Mouse (Mus musculus) left cerebral cortex, adult 9 months (tissue): ENCODE measurements around the gene Srcin1.

ENCODE experiments used
- DNase-seq, 2 experiments: peaks; one replicate each; pipeline ENCODE4 v3.0.0; 2022; ENCODE audit warnings: low spot score in 2 of 2

The Srcin1 gene

DNA sequence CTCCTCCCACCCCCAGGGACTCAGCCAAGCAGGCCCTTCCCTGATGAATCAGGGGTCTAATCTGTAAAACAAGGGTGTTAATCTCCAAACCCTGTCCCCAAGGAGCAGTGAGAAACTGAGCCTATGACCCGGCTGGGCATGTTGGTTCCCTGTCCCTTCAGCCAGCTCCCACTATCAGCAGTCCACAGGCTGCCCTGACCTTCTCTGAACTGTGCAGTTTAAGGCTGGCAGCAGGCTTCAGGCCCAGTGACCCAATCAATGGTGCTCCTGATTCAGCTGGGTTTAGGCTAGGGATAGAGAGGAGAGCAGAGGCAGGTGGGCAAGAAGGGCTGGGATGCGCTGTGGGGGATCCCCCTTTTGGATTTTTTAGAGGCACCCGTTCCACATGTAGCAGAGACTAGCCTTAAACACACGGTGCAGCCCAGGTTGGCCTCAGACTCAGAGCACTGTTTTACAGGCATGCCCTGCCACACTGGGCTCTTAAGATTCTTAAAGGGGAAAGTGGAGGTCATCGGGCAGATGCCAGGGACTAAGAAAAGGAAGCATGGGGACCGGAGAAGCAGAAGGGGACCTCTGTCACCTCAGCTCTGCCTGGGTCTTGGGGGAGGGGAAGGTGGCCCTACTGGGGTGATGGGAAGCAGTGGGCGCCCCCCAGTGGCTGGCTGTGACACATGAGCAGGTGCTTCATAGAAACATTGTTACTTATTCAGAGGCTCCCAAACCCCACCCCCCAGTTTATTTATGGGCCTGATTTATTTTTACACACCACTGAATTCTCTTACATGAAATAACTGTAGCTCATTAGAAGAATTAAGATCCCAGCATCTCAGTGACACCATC lies 19.2 kb downstream of the Srcin1 start:
- peak in 1 of 2 experiments; percentile 85 for DNase-seq

DNA sequence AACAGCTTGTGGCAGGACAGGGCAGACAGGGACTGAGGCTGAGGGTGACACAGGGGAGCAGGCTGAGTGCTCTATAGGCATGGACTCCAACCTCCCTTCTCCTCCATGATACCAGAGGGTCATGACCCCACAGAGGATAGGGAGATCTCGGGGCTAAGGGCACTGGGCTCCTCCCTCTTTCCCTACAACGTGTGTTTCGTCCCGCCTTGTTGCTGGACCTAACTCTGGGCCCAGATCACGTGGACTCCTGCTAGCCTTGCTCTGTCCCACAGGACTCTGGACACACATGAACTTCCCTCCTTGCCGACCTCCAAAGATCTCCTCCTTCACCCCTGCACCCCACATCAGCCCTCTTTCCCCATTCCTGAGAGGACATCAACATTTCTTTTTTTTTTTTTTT lies 20.8 kb downstream of the Srcin1 start:
- DNase-seq = no peak

DNA sequence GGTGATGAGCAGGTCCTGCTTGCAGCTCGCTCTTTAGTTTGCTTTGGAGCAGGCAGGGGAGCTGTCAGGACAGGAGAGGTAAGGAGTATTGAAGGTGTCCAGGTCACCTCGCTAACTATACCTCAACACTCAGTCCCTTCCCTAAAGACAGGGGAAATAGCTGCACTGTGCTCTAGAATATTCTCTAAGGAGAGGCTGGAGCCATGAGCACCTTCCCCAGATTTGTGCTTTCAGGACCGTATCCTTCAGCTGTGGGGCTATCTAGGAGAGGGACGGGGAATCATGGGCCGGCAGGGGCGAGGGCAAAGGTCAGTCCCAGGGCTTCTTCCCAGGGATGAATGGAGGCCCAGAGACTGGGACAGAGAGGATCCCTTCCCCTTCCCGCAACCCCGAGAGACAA lies 23.8 kb downstream of the Srcin1 start:
- no peak for DNase-seq

DNA sequence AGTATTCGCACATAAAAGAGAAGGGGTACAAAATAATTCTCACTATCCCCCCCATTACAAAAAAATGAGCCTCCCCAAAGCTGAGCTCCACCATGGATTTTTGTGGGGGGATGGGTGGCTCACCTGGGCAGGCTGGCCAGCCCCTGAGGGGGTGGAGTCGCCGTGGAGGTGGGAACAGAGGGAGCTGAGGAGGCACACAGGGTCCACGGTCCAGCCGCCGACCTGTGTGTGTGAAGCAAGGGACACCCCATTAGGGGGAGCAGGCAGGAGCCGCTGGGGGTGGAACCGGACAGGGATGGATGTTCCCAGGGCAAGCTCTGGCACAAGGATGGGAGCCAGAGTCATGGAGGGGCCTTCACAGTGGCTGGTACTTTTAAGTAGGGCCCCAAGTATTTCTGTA lies 27.2 kb downstream of the Srcin1 start:
- no peak for DNase-seq

DNA sequence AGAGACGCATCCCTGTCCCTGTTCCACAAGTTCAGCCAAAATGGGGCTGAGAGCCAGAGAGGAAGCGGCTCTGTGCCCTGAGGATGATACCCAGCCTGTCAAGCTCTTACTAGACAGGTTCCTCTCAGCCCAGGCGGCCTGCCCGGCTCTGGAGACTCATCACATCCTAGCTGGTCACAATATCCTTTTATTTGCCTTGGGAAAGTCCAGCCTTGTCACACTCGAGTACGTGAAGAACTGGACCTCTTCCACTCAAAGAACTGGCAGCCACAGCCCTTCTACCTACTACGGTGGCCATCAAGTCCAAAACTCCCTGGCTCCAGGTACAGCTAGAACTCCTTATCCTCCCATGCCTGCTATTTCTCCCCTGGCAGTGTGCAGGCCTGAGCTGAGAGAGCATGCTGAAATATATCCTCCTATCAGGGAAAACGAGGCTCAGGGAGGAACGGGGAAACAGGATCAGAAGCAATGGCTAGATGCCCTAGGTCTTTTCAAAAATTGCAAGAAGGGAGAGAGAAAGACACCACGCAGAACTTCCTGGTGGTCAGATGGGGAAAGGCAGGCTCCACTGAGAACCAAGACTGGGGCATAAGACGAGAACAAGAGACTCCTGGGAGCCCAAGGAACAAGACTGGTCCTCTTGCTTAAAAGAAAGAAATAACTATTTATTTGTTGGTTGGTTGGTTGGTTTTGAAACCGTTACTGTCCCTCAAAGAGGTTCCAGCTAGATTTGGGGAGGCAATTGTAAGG lies 27.9 kb downstream of the Srcin1 start:
- DNase-seq = no peak

DNA sequence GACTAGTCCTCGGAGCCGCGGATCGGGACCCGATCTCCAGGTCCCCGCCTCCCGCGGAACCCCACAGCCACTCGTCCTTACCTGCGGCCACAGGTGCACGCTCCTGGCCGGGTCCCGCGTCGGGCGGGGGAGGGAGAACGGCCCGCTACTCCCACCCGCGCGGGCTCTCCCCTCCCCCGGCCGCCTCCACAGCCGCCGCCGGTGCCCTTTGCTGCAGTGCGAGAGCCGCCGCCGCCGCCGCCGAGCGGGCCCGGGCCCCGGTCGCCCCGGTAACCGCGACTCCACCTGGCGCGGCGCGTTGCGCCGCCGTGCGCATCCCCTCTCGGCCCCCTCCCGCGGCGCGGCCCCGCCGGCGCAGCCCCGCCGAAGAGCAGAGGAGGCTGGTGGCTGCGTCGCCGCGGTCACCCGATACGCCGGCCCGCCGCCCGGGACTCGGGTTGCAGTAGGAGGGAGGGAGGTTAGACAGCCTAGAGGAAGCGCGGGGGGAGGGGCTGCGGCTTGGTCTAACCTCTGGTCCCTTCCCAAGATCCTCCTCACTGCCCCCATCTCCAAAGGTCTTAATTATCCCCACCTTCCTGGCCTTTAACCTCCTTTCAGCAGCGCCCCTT lies 29.1 kb downstream of the Srcin1 start:
- no peak for DNase-seq

DNA sequence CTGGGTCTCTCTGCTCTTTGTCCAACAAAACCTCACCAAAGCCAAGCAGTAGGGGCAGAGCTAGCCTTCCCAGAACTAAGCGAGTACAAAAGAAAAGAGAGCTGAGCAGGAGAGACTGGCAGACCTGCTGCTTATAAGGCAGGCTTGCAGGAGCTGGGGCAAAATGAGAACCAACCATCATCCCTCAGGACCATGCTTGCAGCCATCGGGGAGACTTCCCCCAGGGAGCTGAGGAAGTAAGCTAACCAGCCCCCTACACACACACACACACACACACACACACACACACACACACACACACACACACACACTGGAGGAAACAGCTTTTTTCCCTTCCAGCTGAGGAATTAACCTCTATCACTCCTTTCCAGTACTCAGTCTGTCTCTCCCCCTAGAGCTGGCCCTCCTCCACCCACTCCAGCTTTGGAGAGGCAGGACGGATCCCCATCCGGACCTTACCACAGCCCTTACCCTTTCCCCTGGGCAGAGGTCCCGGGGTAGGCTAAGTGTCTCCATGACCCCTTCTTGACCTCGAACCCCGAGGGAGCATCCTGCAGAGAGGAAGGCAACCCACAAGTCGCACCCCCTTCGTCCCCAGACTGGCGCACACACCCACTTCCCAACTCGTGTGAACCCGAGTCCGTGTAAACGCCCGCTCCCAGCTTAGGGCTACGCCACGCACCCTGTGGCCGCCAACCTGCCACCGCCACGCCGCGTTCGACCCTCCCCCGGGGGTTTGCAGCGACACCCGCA lies 30.0 kb downstream of the Srcin1 start:
- no peak for DNase-seq

DNA sequence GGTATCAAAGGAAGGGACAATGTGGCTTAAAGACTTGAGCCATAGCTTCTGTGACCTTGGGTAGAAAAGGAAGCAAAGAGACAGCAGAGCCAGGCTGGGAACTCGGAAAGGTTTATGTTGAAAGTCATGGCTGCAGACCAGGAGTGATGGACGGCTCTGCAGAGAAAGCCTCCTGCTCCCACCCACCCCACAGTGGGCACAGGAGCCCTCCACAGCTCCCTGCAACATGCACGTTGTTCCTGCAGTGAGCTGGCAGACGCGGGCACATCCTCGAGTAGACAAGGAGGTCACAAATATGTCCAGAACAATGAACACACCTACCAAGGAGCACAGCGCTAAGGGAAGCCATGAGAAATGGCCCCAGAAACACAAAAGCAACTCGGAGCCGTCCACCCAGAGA lies 32.1 kb downstream of the Srcin1 start:
- no peak for DNase-seq

DNA sequence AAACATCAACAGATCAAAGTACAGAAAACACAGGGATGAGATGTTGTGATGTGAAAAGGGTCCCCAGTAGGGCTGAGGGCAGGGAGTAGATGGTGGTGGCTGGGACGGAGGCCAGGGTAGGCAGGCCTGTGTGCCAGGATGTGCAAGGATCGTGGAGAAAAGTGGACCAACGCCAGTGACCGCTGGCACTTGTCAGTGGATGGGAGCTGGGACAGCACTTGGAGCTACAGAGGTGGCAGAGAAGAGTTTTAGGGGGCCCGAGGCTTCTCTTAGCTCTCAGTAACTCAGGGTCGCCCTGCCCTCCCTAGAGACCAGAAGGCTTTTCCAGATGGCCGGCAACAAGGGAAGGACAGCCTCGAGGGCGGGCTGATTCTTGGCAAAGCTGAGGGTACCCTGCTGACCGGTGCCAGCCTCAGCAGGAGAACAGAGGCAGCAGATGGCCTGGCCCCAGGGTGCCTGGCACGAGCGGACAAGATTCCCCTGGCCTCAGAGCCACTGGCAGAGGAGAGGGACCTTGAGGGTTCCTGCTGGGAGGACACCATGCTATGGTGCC lies 32.7 kb downstream of the Srcin1 start:
- peak; percentile 46 to 65 for DNase-seq

DNA sequence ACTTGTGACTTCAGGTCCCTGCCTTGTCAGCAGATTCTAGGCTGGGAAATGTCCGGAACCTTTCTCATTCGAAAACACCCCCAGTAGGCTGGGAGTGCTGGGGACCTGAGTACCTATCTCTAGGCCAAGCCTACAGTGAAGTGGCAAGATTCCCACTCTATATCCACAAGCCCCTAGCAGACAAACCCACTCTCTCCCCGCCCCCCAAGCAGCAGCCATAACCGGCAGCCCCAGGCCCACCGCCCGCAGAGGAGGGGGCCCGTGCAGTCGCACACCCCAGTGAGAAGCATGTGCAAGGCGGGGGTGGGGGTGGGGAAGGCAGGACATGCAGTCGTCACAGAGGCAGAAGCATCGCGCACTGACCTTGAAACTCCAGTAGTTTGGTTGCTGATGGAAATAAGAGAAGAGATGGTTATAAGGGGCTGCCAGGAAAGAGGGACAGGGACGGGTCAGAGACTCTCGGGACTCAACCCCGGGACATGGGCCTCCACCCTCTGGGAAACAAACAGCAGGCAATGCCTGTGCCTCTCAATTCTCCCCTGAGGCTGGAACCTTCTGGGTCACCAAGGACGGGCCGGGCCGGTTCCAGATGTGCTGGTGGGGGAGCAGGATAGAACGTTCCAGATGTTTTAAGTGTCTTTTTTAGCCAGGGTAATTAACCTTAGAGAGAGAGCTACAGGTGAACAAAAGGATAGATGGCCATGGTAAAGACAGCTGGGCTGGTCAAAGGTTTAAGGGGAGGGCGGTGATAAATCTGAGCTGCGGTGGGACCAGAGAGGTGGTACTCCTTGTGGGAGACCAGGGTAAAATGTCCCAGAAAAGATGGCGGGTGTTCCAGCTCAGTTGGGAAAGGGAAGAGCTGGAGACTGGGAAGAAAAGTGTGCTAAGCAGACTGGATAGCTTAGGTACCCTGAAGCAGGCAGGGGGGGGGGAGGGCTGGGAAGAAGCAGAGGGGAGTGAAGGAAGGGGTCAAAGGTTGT lies 33.5 kb downstream of the Srcin1 start:
- DNase-seq = no peak

DNA sequence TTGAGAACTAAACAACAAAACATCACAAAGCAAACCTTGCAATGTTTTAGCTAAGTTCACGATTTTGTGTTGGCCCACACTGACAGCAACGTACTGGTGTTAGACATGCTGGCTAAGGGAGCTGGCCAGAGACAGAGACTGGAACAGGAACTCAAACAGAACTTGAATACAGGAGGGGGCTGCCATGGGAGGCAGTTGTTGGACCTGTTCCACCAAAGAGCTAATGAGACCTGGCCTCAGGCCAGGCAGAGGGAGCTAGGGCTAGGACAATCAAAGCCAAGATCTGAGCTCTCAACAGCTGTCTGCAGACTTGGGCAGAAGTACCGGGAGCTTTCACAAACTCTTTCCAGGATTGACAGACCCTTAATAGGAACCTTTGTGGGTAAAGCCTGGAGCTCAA lies 35.4 kb downstream of the Srcin1 start:
- DNase-seq = peak in 1 of 2 experiments; percentile 62

DNA sequence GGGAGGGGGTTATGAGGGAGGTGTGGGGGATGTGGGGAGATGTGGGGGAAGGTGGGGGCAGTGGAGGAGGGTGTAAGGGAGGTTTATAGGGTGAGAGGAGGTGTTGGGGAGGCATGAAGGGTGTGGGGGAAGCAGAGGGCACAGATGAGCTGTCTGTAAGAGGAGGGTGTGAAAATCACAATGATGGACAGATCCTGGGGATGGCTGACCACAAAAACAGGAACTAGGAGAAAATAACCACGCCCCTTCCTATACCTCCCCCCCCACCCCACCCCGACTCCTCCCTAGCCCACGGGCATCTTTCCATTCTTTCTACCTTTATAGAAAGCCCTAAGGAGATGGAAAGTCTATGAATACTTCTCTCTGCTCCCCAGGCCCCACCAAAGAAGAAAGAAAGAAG lies 35.9 kb downstream of the Srcin1 start:
- DNase-seq = no peak

DNA sequence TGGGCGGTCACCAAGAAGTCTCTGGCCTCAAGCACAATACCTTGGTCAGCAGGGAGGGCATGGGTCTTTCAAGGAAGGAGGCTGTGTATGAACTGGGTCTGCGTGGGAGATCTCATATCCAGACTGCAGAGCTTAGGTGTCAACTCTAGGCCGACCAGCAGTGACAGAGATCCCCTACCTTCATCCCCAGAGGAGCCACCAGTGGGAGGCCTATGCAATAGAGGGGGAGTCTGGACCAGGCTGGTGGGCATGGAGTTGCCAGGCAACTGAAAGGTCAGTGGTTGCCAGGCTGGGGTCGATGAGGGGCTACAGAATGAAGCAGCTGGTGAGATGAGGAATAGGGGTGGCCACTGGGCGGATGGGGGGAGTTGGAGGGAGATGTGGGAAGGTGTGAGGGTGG lies 36.4 kb downstream of the Srcin1 start:
- DNase-seq = no peak

DNA sequence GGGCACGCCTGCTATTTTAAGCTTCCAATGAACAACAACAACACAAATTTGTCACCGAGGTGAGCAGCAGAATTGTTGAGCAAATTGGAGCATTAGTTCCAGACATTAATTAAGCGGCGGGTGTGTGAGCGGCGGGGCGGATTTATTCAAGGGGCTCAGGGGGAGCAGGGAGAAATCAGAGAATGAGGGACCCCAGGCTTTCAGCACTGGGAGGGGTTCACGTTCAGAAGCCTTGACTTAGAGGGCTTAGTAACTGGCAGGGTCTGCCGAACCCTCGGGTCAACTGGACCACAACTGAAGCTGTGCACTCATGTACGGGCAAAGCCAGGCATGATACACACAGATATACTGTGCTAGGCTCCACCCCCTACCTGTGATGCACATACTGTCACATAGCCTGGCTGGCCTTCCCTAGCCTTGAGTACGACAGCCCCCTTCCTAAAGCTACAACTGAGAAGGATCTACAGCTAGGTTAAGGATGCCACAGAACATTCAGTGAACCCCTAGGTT lies 38.4 kb downstream of the Srcin1 start:
- DNase-seq = no peak

DNA sequence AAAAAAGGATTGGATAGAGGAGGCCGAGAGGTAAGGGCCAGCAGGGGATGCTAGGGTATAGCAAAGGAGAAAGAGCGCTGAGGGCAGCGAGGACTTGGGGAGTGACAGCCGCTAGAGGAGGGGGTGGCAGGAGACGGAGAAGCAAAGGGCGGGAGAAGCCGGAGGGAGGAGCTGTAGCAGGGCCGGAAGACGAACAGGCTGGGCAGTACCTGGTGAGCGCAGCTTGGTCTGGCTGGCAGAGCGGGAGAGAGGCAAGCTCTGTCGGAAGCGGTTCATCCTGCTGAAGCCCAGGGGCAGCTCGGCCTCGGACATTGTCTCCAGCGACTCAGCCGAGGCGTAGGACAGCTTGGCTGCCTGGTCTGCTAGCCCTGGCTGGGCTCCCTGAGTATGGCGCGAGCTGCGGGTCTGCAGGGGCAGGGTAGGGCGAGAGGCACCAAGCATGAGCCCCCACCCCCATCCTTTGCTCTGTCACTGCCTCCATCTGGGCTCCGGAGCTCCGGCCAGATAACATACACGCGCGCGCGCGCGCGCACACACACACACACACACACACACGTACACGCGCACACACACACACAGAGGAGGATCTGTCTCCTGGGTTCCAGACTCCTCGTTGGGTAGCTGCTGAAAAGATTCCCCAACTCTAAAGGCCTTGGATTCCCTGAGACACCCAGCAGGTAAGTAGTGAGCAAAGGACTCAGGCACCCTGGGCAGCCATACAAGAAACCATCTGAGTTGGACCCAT lies 39.0 kb downstream of the Srcin1 start:
- DNase-seq = no peak

DNA sequence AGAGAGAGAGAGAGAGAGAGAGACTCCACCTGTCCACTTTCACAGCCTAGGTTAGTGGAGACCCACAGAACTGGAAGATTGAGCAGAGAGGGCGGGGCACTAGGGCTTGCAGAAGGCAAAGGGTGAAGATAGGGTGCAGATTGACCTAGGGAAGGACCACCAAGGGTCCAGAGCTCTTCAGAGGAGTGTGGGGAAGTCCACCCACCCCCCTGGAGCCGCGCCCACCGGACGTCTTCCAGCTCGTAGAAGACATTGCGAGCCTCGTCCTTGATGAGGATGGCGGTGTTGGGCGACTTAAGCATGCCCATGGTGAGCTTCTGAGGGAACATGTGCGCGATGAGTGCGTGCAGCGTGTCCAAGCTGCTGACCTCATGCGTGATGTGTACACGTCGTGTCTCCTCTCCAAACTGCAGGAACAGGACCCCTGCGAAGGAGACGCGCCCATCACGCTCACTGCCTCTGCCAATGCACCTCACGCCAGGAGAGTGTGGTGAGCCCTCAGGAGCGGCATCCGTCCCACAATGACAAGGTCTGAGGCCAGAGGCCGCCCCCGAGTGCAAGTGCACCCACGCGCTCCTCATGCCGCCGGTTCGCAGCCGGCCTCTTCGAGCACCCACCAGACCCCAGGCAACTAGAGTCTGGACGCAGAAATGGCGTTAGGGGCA lies 39.8 kb downstream of the Srcin1 start:
- DNase-seq = no peak

DNA sequence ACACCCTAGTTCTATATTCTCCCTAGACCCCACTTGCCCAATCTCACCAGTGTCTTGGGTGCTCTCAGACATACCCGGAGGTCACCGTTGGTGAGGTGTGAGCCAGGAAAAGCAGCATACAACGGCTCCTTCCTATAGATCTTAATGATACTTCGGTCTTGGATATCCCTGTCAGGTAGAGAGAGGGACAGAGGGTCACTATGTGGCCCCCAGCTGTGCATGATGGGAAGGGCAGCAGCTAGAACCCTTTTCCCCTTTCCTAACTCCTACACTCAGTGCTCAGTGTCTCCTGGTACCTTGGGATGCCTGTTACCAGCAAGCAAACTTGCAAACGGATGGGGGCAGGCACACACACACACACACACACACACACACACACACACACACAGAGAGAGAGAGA lies 40.3 kb downstream of the Srcin1 start:
- DNase-seq = no peak

DNA sequence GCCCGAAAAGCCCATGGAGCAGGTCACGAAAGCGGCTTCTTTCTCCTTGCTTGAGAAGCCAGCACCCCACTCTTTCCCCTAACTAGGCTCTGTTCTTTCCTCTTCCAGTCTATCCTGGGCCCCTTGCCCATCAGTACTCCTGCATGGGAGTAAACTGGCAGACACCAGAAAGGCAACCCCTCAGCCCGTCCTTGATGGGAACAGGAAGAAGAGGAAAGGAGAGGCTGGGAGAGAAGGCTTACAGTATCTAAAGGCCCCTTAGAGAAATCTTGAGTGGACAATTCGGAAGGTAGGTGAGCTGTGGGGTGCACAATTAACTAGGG lies 40.7 kb downstream of the Srcin1 start:
- DNase-seq = no peak
